Mouse (Mus musculus) B cell, adult 62 days (primary cell): ENCODE results near the gene Gpr63. TPM values are rescaled to one million over a fixed set of nuclear protein-coding genes. Genes with fewer than 3 reads are reported as not detected.

Source experiments
- total RNA-seq: library from RNA; stranded (reverse); gene quantifications from 4 replicates; pipeline ENCODE4 v1.2.4, GENCODE M21; 2023

Gene Gpr63
- 0.22 TPM in 1 of 4 replicates, not detected in the others for total RNA-seq

GRCm38 (mm10) chr4:24966299-24966991 lies at the start of gene Gpr63:
Gene Gpr63, plus strand, starts transcription at chr4:24966407.

Other genes with a start within 250 kb of the Gpr63 start
- gene Klhl32, start 115.3 kb upstream of the Gpr63 start, total RNA-seq: not detected in 4 replicates
- gene Ndufaf4, start 68.3 kb upstream of the Gpr63 start, total RNA-seq: 11.5 to 19.0 TPM (median 17.4 TPM) in 4 replicates